Mouse (Mus musculus) kidney, adult 18-20 months (tissue): ENCODE measurements around the gene Gsx1.

Experiments used
- DNase-seq: peaks from one replicate; pipeline ENCODE4 v3.0.0; 2021

Gene Gsx1

DNA sequence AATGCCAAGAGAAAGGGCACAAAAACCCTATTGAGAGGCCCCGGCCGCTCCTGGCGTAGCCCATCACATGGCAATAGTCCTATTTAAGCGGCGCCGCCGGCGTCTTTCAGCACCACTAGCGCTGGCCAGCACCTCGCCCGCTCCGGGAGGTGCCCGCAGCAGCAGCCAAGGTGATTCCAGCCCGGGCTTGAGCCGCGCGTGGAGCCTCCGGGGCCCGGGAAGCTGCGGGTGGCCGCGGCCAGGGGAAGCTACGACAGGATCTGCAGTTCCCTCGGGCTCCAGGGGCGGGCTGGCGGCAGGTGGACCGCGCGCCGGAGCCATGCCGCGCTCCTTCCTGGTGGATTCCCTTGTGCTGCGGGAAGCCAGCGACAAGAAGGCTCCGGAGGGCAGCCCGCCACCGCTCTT, at the start of gene Gsx1:
TSS of gene Gsx1 (plus strand) at position 126 of the 405 bp plus-strand sequence.
- DNase-seq = peak; percentile 75

DNA sequence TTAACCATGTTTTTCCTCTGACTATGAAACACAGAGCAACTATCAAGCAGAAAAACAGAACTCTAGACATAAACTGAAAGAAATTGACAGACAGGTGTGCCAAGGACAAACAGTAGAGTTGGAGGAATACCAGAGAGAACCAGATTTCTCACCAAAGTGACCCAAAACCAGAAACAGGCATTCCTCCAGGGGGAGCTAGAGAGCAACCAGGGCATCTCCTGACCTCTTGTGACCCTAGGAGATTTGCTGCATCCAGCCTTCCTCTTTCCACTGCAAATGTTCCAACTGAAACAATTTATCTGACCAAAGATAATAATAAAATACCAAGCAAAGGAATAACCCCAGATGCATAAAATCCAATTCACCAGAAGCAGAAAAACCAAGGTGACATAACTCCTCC, 41.2 kb upstream of the Gsx1 start:
- no peak for DNase-seq

DNA sequence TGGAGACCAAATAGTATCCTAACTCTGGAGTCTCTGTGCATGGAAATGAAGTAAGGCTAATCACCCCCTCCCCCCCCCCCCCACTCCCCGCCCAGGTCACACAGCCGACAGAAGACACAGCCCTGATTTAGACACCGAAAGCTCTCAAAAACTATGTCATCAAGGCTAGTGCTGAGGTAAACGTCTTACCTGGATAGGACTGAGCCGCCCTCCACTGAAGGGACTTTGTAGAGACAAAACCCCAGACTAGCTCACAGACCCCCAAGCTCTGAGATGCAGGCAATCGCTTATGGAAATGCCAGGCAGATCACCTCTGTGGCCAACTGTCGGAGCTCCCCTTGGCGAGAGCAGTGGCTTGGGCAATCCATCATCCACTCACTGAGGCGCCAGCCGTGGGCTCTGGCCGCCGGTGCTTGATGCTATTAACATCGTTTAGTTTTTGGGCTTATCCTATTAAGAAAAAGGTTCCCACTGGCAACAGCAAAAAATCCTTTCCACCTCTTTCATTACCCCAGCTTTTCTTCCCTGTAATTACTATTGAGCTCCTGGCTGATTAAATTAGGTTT, 33.6 kb upstream of the Gsx1 start:
- no peak for DNase-seq

DNA sequence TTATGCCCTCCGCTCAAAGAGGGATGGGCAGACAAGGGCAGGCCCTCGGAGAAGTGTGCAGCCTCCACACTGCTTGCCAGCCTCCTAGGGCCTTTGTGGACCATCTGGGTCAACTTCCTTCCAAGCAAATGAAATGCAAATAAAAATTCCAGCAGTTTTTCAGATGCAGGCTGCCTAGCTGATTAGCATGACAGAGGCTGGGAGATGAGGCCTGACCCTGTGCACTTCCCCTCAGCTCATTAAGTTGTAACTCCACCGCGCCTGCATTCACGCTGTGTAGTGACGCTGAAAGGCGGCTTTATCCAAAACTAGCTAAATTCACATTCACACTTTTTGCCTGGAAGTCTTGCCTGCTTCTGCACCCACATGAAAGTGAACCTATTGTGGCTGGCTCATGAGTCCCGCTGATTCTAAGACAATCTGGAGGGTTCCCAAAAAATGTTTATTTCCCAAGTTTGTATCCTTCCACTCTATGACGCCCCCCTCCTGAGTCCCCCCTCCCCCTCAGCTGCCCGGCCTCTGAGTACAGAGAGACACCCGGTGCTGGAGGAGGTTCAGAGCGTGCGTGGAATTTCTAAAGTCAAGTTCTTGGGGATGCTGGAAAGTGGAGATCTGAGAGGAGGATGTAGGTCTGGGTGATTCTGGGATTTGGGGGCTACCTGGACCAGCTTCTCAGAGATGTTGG, 32.9 kb upstream of the Gsx1 start:
- no peak for DNase-seq

- DNase-seq = no peak
These were observed 32.1 kb upstream of the Gsx1 start for GRCm38 (mm10) chr5:147156376-147156775.

DNA sequence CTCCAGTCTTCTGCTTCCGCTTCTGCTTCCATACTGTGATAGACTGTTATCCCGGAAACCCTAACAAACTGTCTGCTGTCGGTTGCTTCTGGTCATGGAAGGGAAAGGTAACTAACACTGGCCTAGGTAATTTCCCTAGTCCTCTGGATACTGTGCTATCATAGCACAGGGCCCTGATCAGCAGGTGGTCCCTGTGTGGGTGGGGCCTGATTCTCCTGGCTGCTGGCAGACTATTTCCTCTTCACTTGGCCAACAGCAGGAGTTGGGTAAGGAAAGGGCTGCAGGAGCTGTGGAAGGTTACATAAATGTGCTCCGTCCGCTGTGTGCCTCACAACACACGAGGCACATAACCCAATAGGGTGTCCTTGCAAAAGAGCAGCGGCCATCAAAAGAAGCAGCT, 31.1 kb upstream of the Gsx1 start:
- DNase-seq = no peak

- DNase-seq = no peak
These were observed 29.2 kb upstream of the Gsx1 start for GRCm38 (mm10) chr5:147159320-147159719.

GRCm38 (mm10) chr5:147159792-147160191, 28.7 kb upstream of the Gsx1 start:
- no peak for DNase-seq

DNA sequence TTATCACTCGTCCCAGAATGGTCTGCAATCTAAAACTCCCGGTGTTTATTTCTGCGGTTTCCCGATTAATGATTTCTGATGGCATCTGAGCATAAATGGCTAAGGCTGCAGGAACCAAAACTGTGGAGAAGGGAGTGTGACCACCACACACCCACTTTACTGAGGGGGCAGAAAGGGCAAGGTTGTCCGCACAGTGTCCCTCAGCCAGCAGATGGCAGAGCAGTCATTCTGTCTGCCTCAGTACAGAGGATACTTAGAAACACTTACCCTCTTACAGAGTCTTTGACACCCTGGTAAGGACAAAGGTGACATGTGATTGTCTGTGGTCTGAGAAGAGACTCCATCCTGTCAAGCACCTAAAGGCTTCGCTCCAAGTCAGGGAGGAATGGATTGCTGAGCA, 23.4 kb upstream of the Gsx1 start:
- no peak for DNase-seq

GRCm38 (mm10) chr5:147170088-147170487, 18.4 kb upstream of the Gsx1 start:
- DNase-seq = no peak

DNA sequence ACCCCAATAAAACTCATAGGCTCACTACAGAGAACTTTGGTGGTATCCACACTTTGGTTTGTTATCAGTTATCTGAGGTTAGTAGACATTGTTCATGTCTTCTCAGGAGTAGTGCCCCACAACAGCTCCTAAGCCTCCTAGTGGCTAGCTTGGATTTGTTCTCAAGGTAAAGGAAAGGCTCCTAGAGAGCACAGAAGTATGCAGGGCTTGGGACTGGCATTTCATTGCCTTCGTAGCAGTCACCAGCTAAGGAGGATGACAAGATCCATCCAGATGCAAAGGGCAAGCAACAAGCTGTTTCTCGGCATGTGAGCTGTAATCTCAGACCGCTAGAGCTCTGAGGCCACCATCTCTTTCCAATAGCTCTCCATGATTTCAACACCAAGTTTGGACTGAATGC, 14.4 kb upstream of the Gsx1 start:
- DNase-seq = no peak

GRCm38 (mm10) chr5:147185174-147185915, 3.2 kb upstream of the Gsx1 start:
- no peak for DNase-seq

DNA sequence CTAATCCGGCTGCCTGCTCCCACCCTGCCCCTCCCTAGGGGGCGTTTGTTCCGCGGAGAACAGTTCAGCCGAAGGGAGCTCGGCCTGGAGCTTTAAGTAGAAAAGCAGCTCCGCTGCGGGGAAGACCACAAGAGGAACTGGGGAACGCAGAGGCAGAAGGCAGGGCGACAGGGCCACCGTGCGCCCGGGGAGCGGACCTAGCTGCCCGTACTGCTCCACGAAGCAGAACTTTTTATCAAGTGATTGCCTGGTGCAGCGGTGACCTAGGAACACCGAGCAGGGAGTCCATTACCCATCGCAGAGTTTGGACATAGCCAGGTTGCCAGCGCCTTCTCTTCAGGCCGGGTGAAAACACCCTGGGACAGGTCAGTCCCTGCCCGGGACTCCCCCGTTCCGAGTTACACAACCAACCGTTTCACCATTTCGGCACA, 2.5 kb upstream of the Gsx1 start:
- DNase-seq = peak; percentile 20

DNA sequence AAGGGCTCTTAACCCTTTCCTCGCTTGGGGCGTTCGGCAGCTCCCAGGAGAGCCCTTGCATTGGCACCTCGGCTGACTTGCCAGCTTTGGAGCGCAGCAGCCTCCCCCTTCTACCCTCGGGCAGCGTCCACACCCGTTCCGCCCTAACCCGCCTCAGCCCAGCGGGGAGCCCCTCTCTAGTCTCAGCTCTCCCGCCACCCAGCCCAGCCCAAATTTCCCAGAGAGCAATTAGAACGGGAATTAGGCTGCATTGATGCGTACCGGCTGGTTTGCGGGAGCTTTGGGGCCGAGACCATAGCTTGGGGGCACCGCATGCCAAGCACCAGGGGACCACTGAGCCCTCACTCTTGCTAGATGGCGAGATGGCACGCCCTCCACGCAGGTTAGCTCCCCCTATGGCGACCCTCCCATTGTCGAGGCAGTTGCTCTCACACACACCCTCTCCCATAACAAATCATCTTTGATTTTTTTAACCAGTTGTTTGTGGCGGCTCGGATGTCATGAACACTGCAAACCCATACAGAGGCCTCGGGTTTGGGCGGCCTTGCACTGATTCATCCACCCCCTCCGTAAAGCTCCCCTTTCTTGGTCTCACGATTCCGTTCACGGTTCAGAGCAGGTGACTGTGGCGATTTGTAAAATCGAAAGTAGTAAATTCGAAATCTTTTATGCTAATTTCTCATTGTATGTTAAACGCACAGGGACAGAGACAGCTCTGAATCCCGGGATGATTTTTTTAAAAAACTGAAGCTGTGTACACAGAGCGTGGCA, 1.5 kb upstream of the Gsx1 start:
- DNase-seq = no peak

- DNase-seq = no peak
These were observed 835 bp upstream of the Gsx1 start for GRCm38 (mm10) chr5:147187552-147188170.

- no peak for DNase-seq
These were observed 660 bp downstream of the Gsx1 start for GRCm38 (mm10) chr5:147189156-147189555.

DNA sequence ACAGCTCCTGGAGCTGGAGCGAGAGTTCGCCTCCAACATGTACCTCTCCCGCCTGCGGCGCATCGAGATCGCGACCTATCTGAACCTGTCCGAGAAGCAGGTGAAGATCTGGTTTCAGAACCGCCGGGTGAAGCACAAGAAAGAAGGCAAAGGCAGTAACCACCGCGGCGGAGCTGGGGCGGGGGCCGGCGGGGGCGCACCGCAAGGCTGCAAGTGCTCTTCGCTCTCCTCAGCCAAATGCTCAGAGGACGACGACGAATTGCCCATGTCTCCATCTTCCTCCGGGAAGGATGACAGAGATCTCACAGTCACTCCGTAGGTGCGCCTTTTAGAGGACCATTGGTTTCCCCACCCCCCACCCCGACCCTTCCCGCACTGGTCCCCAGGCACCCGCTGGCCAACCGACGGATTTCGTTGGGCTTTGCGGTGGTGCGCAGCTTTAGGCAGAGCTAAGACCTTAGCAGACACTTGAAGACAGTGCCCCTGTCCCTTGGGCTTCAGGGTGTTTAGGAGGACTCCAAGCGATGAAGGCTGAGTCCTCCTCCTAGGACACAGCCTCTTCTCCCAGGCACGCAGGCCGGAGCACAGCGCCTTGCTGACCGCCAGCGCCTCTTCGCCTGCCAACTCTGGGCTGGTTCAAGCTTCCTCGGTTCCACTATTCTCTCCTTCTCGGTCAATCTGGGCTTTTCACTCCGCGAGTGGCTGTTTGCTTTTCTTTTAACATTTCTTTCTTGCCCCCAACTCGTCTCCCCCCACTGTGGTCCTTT, 1.5 kb downstream of the Gsx1 start:
- no peak for DNase-seq

GRCm38 (mm10) chr5:147190885-147191284, 2.4 kb downstream of the Gsx1 start:
- no peak for DNase-seq

GRCm38 (mm10) chr5:147191801-147192575, 3.5 kb downstream of the Gsx1 start:
- DNase-seq = no peak

DNA sequence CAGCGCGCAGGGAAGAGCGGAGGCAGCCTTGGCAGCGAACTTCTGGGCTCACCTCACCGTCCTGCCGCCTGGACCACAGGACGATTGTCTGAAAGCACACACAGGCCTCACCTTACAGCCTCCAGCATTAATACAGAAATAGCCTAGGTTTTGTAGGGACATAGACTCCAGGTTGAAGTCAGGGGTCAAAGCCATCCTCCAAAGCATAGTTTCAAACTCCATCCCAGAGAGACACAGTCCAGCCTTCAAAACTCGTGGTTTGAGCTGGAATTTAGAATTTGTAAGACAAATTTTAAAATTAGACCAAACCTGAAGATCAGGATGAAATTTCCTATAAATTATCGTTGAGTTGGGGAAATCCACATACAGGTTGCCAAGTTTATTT, 4.1 kb downstream of the Gsx1 start:
- DNase-seq = no peak

GRCm38 (mm10) chr5:147204905-147205304, 16.4 kb downstream of the Gsx1 start:
- DNase-seq = no peak
